Mouse (Mus musculus) liver, embryonic 11.5 days (tissue): ENCODE results near the gene 6430548M08Rik. TPM values are rescaled to one million over a fixed set of nuclear protein-coding genes. Genes with fewer than 3 reads are reported as not detected.

Source experiments
- ATAC-seq: fragments of 200-750 bp; cut with Nextera tagmentation; replicated peaks from 2 replicates; pipeline ENCODE4 v1.8.0; 2017; ENCODE audit warnings: moderate number of reproducible peaks, mild to moderate bottlenecking, moderate TSS enrichment, moderate library complexity; ENCODE audit not compliant: low FRiP score
- DNase-seq: peaks from one replicate; pipeline ENCODE4 v3.0.0-alpha.2; 2017; ENCODE audit warnings: low spot score
- H3K27ac ChIP-seq: fragments of 300-500 bp; sonication (generic); 2 replicates; pipeline ENCODE4 v1.5.1; 2014; ENCODE audit warnings: mild to moderate bottlenecking, low read depth, low read length, control low read depth
- H3K27me3 ChIP-seq: fragments of 300-500 bp; sonication (generic); replicated peaks from 2 replicates; pipeline ENCODE4 v1.6.1; 2014; ENCODE audit warnings: low read length, mixed read lengths; ENCODE audit not compliant: control insufficient read depth, insufficient read depth
- H3K36me3 ChIP-seq: fragments of 300-500 bp; sonication (generic); 2 replicates; pipeline ENCODE4 v1.6.1; 2014; ENCODE audit warnings: mild to moderate bottlenecking, low read length, moderate library complexity, mixed read lengths; ENCODE audit not compliant: control insufficient read depth, insufficient read depth
- H3K4me1 ChIP-seq: fragments of 300-500 bp; sonication (generic); replicated peaks from 2 replicates; pipeline ENCODE4 v1.6.1; 2014; ENCODE audit warnings: low read length, mixed read lengths; ENCODE audit not compliant: control insufficient read depth, insufficient read depth
- H3K4me2 ChIP-seq: fragments of 300-500 bp; sonication (generic); 2 replicates; pipeline ENCODE4 v1.6.1; 2014; ENCODE audit warnings: mild to moderate bottlenecking, control low read depth, moderate library complexity
- H3K4me3 ChIP-seq: fragments of 300-500 bp; sonication (generic); 2 replicates; pipeline ENCODE4 v1.5.1; 2014; ENCODE audit warnings: low read depth, low read length, control low read depth
- H3K9ac ChIP-seq: fragments of 300-500 bp; sonication (generic); 2 replicates; pipeline ENCODE4 v1.6.1; 2014; ENCODE audit warnings: low read depth, low read length, control low read depth
- H3K9me3 ChIP-seq: fragments of 300-500 bp; sonication (generic); 2 replicates; pipeline ENCODE4 v1.6.1; 2016; ENCODE audit warnings: low read length, inconsistent platforms, mixed read lengths; ENCODE audit not compliant: control insufficient read depth
- WGBS: fragments of 180-500 bp; shearing (Covaris S2); extraction: QIAGEN DNeasy Blood & Tissue Kit; methylation state at CpG from one replicate; pipeline ENCODE4 v1.1.7; 2014; 5-methylcytosine and 5-hydroxymethylcytosine counted together
- polyA plus RNA-seq: library from polyadenylated mRNA; unstranded; fragments of >200 nt; fragmentation: Nextera tagmentation; extraction: Ambion mirVana; gene quantifications from 2 replicates; pipeline ENCODE4 v1.2.1, GENCODE M21; 2014

The 6430548M08Rik gene
- polyA plus RNA-seq, 1 experiment from 2014 or later, result 2.1 TPM

GRCm38 (mm10) chr8:120140769-120141168 is 26.8 kb downstream of the 6430548M08Rik start:
- DNase-seq (no peak), ATAC-seq (no peak)
- H3K4me2 ChIP-seq, result no peak overlapping the region
- no peak overlapping the region for H3K9ac ChIP-seq
- no peaks in the 10 kb centered on the region for H3K9me3 ChIP-seq
- no peak overlapping the region for H3K4me3 ChIP-seq
- H3K27me3 ChIP-seq, result no peaks in the 10 kb centered on the region; the same call in 1 of the 2 replicates
- H3K4me1 ChIP-seq, result no peaks in the 10 kb centered on the region; the same call in 1 of the 2 replicates
- 69% methylated on average over 3 of the region's 3 CpGs for WGBS
- no peak overlapping the region for H3K27ac ChIP-seq
- no peaks in the 10 kb centered on the region for H3K36me3 ChIP-seq

GRCm38 (mm10) chr8:120143911-120144651 is 30.1 kb downstream of the 6430548M08Rik start:
- 69% methylated on average over 15 of the region's 15 CpGs for WGBS

GRCm38 (mm10) chr8:120144652-120145301 is 30.8 kb downstream of the 6430548M08Rik start:
- H3K27ac ChIP-seq, result no peak overlapping the region
- no peak overlapping the region for H3K4me3 ChIP-seq
- H3K4me1 ChIP-seq, result no peaks in the 10 kb centered on the region; the same call in 1 of the 2 replicates
- ATAC-seq, result no peak
- H3K36me3 ChIP-seq, result no peaks in the 10 kb centered on the region
- no peak for DNase-seq
- 40% methylated on average over 12 of the region's 12 CpGs for WGBS
- H3K27me3 ChIP-seq, result no peaks in the 10 kb centered on the region
- H3K9ac ChIP-seq, result no peak overlapping the region
- H3K9me3 ChIP-seq, result no peaks in the 10 kb centered on the region
- no peak overlapping the region for H3K4me2 ChIP-seq

More at GRCm38 (mm10) chr8:120143911-120144651, 30.1 kb downstream of the 6430548M08Rik start:
- ATAC-seq (no peak), DNase-seq (no peak)
- no peaks in the 10 kb centered on the region for H3K27me3 ChIP-seq
- H3K9ac ChIP-seq, result no peak overlapping the region
- no peaks in the 10 kb centered on the region for H3K9me3 ChIP-seq
- H3K4me3 ChIP-seq, result no peak overlapping the region
- no peaks in the 10 kb centered on the region for H3K36me3 ChIP-seq
- H3K4me2 ChIP-seq, result no peak overlapping the region
- H3K4me1 ChIP-seq, result no peaks in the 10 kb centered on the region; the same call in 1 of the 2 replicates
- H3K27ac ChIP-seq, result no peak overlapping the region

- no peak for DNase-seq
- Histone ChIP-seq H3K27me3 (0 out of 2 replicates have a peak, but pooled peaks cover 3% of the 10 kb centered on the region), H3K36me3 (no peaks in the 10 kb centered on the region), H3K4me2 (no peak overlapping the region), H3K27ac (no peak overlapping the region), H3K4me3 (no peak overlapping the region), H3K9ac (no peak overlapping the region), H3K9me3 (no peaks in the 10 kb centered on the region), H3K4me1 (no peaks in the 10 kb centered on the region)
- WGBS, result 68% methylated on average over 1 of the region's 1 CpGs
- no peak for ATAC-seq
These were observed 32.1 kb downstream of the 6430548M08Rik start for GRCm38 (mm10) chr8:120146051-120146450.

GRCm38 (mm10) chr8:120150028-120150427 is 36.1 kb downstream of the 6430548M08Rik start:
- WGBS, result 61% methylated on average over 12 of the region's 12 CpGs
- DNase-seq (no peak), ATAC-seq (no peak)
- Histone ChIP-seq H3K4me2 (no peak overlapping the region), H3K4me1 (0 out of 2 replicates have a peak, but pooled peaks cover 7% of the 10 kb centered on the region), H3K27me3 (0 out of 2 replicates have a peak, but pooled peaks cover 3% of the 10 kb centered on the region), H3K36me3 (no peaks in the 10 kb centered on the region), H3K9me3 (no peaks in the 10 kb centered on the region), H3K4me3 (no peak overlapping the region), H3K27ac (no peak overlapping the region), H3K9ac (no peak overlapping the region)

GRCm38 (mm10) chr8:120151151-120151550 is 37.2 kb downstream of the 6430548M08Rik start:
- Histone ChIP-seq H3K9me3 (no peaks in the 10 kb centered on the region), H3K36me3 (no peaks in the 10 kb centered on the region), H3K27ac (no peak overlapping the region), H3K4me1 (0 out of 2 replicates have a peak, but pooled peaks cover 7% of the 10 kb centered on the region), H3K9ac (no peak overlapping the region), H3K4me2 (no peak overlapping the region), H3K4me3 (no peak overlapping the region), H3K27me3 (0 out of 2 replicates have a peak, but pooled peaks cover 3% of the 10 kb centered on the region)
- no peak for DNase-seq
- ATAC-seq, result no peak
- 74% methylated on average over 9 of the region's 9 CpGs for WGBS

- H3K27ac ChIP-seq, result no peak overlapping the region
- WGBS, result 34% methylated on average over 7 of the region's 7 CpGs
- ATAC-seq, result no peak; the same call in 1 of the 2 replicates
These were observed 38.7 kb downstream of the 6430548M08Rik start for GRCm38 (mm10) chr8:120152636-120153035.

GRCm38 (mm10) chr8:120160366-120160765 is 46.4 kb downstream of the 6430548M08Rik start:
- WGBS, result 72% methylated on average over 8 of the region's 8 CpGs
- ATAC-seq, result no peak
- no peak overlapping the region for H3K4me3 ChIP-seq

More at GRCm38 (mm10) chr8:120152636-120153035, 38.7 kb downstream of the 6430548M08Rik start:
- Histone ChIP-seq H3K4me2 (no peak overlapping the region), H3K9ac (no peak overlapping the region), H3K27me3 (0 out of 2 replicates have a peak, but pooled peaks cover 3% of the 10 kb centered on the region), H3K4me1 (0 out of 2 replicates have a peak, but pooled peaks cover 7% of the 10 kb centered on the region), H3K9me3 (no peaks in the 10 kb centered on the region), H3K36me3 (no peaks in the 10 kb centered on the region), H3K4me3 (no peak overlapping the region)
- no peak for DNase-seq

More at GRCm38 (mm10) chr8:120160366-120160765, 46.4 kb downstream of the 6430548M08Rik start:
- no peak for DNase-seq
- H3K9ac ChIP-seq, result no peak overlapping the region
- H3K36me3 ChIP-seq, result no peaks in the 10 kb centered on the region
- no peaks in the 10 kb centered on the region for H3K9me3 ChIP-seq
- no peak overlapping the region for H3K27ac ChIP-seq
- no peak overlapping the region for H3K4me2 ChIP-seq
- no peaks in the 10 kb centered on the region for H3K4me1 ChIP-seq
- 0 out of 2 replicates have a peak, but pooled peaks cover 3% of the 10 kb centered on the region for H3K27me3 ChIP-seq
